Mouse (Mus musculus) embryonic facial prominence, embryonic 15.5 days (tissue): ENCODE results near the gene Sptbn4. TPM values are rescaled to one million over a fixed set of nuclear protein-coding genes. Genes with fewer than 3 reads are reported as not detected.
A peak's percentile ranks its signal among the peaks of the same experiment; 100 is the strongest.

ENCODE experiments used
- ATAC-seq: fragments of 200-750 bp; cut with Nextera tagmentation; 2 replicates; pipeline ENCODE4 v1.8.0; 2017; ENCODE audit warnings: low read depth, moderate TSS enrichment; ENCODE audit not compliant: insufficient number of reproducible peaks, low FRiP score, low TSS enrichment
- H3K27ac ChIP-seq: fragments of 300-500 bp; sonication (generic); replicated peaks from 2 replicates; pipeline ENCODE4 v1.5.1; 2015; ENCODE audit warnings: mild to moderate bottlenecking, inconsistent platforms
- H3K27me3 ChIP-seq: fragments of 300-500 bp; sonication (generic); 2 replicates; pipeline ENCODE4 v1.6.1; 2015; ENCODE audit warnings: inconsistent platforms
- H3K36me3 ChIP-seq: fragments of 300-500 bp; sonication (generic); 2 replicates; pipeline ENCODE4 v1.6.1; 2015; ENCODE audit warnings: mild to moderate bottlenecking, inconsistent platforms
- H3K4me1 ChIP-seq: fragments of 300-500 bp; sonication (generic); 2 replicates; pipeline ENCODE4 v1.6.1; 2015; ENCODE audit warnings: inconsistent platforms
- H3K4me2 ChIP-seq: fragments of 300-500 bp; sonication (generic); replicated peaks from 2 replicates; pipeline ENCODE4 v1.6.1; 2015; ENCODE audit warnings: mild to moderate bottlenecking, inconsistent platforms
- H3K4me3 ChIP-seq: fragments of 300-500 bp; sonication (generic); replicated peaks from 2 replicates; pipeline ENCODE4 v1.5.1; 2015; ENCODE audit warnings: mild to moderate bottlenecking, inconsistent platforms
- H3K9ac ChIP-seq: fragments of 300-500 bp; sonication (generic); 2 replicates; pipeline ENCODE4 v1.6.1; 2015; ENCODE audit warnings: inconsistent platforms
- H3K9me3 ChIP-seq: fragments of 300-500 bp; sonication (generic); replicated peaks from 2 replicates; pipeline ENCODE4 v1.6.1; 2016; ENCODE audit warnings: inconsistent platforms
- WGBS: fragments of 180-500 bp; shearing (Covaris S2); methylation state at CpG from one replicate; pipeline ENCODE4 v1.1.7; 2015; 5-methylcytosine and 5-hydroxymethylcytosine counted together
- polyA plus RNA-seq: library from polyadenylated mRNA; unstranded; fragments of >200 nt; fragmentation: Nextera tagmentation; extraction: Ambion mirVana; gene quantifications from 2 replicates; pipeline ENCODE4 v1.2.1, GENCODE M21; 2015

Sptbn4 gene
- polyA plus RNA-seq, 1 experiment from 2014 or later = 0.85 TPM

DNA sequence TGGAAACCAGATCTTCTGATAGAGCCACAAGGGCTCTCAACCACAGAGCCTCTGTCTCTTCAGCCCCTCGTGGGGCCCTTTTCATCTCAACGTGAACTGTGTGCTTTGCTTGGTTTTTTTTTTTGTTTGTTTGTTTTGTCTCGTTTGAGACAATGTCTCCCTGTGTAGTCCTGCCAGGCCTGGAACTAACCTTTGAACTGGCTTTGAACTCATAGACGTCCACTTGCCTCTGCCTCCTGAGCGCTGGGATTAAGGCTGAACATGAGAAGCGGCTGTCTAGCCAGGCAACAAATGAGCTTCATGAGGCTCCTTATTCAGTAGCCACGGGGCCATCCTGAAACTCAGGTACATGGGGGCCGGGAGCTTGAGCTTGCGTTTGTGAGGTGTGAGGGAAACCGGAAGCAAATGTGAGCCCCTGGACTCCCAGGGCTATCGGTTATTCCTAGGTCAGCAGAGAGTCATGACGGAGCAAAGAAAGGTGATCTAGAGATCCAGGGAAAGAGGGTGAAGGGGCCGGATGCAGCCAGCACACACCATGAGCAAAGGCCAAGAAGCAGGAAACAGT, 4.8 kb upstream of the Sptbn4 start:
- no peak overlapping the region for H3K4me2 ChIP-seq
- no peaks in the 10 kb centered on the region for H3K27me3 ChIP-seq
- 52% methylated on average over 13 of the region's 13 CpGs for WGBS
- H3K9ac ChIP-seq = no peak overlapping the region
- ATAC-seq = no peak
- H3K4me1 ChIP-seq = peaks cover 14% of the 10 kb centered on the region
- H3K27ac ChIP-seq = no peak overlapping the region
- H3K9me3 ChIP-seq = no peaks in the 10 kb centered on the region
- no peak overlapping the region for H3K4me3 ChIP-seq
- H3K36me3 ChIP-seq = no peaks in the 10 kb centered on the region

DNA sequence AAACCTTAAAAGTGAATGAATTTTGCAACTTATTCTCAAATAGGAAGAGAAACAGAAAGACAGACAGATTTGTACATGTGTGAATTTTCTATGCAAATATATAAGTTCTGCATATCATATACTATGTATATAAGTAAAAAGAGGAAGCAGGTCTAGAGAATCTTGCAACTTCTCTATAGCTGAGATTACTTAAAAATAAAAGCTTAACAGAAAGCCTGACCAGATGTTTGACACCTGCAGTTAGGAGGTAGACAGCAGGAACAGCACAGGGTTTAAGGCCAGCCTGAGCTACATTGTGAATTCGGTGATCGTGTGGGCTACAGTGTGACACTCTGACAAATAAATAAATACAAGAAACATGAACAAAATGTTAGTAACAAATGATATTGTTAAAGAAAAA, 3.9 kb upstream of the Sptbn4 start:
- H3K36me3 ChIP-seq = no peaks in the 10 kb centered on the region
- H3K4me3 ChIP-seq = no peak overlapping the region
- H3K4me2 ChIP-seq = no peak overlapping the region
- no peak overlapping the region for H3K9ac ChIP-seq
- H3K27me3 ChIP-seq = peaks cover 4% of the 10 kb centered on the region
- H3K27ac ChIP-seq = no peak overlapping the region
- 96% methylated on average over 2 of the region's 2 CpGs for WGBS
- no peaks in the 10 kb centered on the region for H3K9me3 ChIP-seq
- H3K4me1 ChIP-seq = peaks cover 20% of the 10 kb centered on the region
- ATAC-seq = no peak

DNA sequence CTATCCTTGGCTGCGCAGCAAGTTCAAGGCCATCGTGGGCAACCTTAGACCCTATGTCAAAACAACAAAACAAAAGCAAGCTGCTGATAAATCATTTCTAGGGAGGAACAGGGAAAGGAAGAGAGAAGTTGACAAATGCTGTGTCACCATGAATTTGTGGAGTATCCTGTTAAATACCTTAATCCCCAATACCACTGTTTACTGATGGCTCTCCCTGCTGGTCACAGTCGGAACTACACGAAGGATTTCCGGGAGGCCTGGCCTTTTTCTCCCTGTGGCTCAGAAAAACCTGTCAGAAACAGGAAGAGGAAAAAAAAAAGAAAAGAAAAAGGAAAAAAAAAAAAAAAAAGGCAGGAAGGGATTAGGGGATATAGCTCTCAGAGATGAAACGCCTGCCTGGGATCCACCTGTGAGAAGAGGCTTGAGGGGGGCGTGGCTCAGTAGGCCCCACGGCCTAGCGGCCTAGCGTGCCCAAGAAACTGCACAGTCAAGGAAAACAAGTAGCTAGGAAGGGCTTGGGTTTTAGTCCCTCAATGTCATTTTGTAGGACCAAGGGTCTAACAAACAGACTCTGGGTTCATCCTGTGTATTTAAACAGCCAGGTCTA, 1.9 kb upstream of the Sptbn4 start:
- ATAC-seq = no peak
- Histone ChIP-seq H3K36me3 (no peaks in the 10 kb centered on the region), H3K9ac (no peak overlapping the region), H3K27me3 (peaks cover 22% of the 10 kb centered on the region), H3K4me2 (no peak overlapping the region), H3K4me3 (no peak overlapping the region), H3K4me1 (peaks cover 28% of the 10 kb centered on the region), H3K9me3 (no peaks in the 10 kb centered on the region), H3K27ac (no peak overlapping the region)
- 61% methylated on average over 10 of the region's 10 CpGs for WGBS

- H3K4me3 ChIP-seq = peak overlapping the region; percentile 61
- ATAC-seq = no peak
- H3K9ac ChIP-seq = peak overlapping the region; percentile 63; the same call in 1 of the 2 replicates
- 53% methylated on average over 15 of the region's 15 CpGs for WGBS
- H3K36me3 ChIP-seq = no peaks in the 10 kb centered on the region
- no peak overlapping the region for H3K27ac ChIP-seq
- H3K27me3 ChIP-seq = peaks cover 24% of the 10 kb centered on the region
- no peaks in the 10 kb centered on the region for H3K9me3 ChIP-seq
- H3K4me2 ChIP-seq = peak overlapping the region; percentile 92
- peaks cover 28% of the 10 kb centered on the region for H3K4me1 ChIP-seq
These were observed 1.1 kb upstream of the Sptbn4 start for GRCm38 (mm10) chr7:27448421-27449206.

DNA sequence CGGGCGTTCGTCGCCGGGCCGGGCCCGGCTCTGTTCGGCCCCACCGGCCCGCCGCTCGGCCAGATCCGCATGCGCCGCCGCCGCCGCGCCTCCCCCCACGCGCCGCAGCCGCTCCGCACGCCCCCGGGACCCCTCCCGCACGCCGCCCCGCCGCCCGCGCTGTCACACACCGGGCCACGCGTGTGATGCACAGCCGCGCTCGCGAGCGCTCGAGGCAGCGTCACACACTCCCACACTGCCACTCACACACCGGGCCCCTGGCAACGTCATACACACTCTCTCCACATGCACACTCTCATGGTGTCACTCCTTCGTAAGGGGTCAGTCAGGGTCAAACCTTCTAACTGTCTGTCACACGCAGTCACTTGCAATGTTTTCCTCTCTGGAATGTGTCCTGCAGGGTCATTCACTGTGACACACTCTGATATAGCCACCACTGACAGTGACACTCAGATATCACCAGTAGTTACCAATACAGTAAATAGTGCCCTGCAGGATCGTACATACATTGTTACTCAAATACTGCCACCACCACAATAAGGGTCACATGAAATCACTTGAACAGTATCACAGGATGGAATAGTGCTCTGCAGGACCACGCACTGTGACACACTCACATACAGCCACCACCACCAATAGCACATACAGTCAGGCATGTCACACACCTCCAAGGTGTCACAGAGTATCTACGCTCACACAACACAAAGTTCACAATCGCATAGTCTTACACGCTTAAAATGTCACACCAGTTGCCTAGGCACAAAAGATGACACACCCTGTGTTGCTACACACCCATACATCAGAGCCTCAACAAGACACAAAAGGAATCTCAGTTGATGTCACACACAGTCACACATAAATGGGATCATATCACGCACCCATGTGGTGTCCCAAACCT, 716 bp downstream of the Sptbn4 start:
- Histone ChIP-seq H3K27ac (no peak overlapping the region), H3K9me3 (no peaks in the 10 kb centered on the region), H3K27me3 (peaks cover 24% of the 10 kb centered on the region), H3K4me3 (peak overlapping the region; percentile 61), H3K4me2 (peak overlapping the region; percentile 94), H3K36me3 (no peaks in the 10 kb centered on the region), H3K4me1 (peaks cover 28% of the 10 kb centered on the region), H3K9ac (peak overlapping the region; percentile 56)
- no peak for ATAC-seq
- 8% methylated on average over 50 of the region's 53 CpGs for WGBS

- Histone ChIP-seq H3K36me3 (no peaks in the 10 kb centered on the region), H3K27ac (no peak overlapping the region), H3K4me2 (peak overlapping the region; percentile 94), H3K4me1 (peaks cover 28% of the 10 kb centered on the region), H3K9me3 (no peaks in the 10 kb centered on the region), H3K4me3 (peak overlapping the region; percentile 49), H3K9ac (peak overlapping the region; percentile 56), H3K27me3 (peaks cover 24% of the 10 kb centered on the region)
- ATAC-seq = no peak
- WGBS = 4% methylated on average over 18 of the region's 18 CpGs
These were observed 1.4 kb downstream of the Sptbn4 start for GRCm38 (mm10) chr7:27446051-27446450.

DNA sequence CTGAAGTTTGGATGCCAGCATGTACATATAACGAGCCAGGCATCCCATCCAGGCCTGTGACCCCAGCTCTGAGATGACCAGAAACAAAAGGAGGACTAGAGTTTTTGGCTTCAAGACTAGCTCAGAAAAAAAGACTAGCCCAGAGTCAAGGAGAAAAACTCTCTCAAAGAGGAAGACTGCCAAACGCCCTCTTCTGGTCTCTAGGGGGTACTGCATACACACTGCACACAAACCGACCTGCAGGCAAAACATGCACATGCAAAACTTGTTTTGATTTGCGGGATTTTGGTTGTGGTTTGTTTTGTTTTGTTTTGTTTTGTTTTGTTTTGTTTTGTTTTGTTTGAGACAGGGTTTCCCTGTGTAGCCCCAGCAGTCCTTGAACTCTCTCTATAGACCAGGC, 7.5 kb downstream of the Sptbn4 start:
- Histone ChIP-seq H3K4me1 (no peaks in the 10 kb centered on the region), H3K36me3 (no peaks in the 10 kb centered on the region), H3K27me3 (0 out of 2 replicates have a peak, but pooled peaks cover 8% of the 10 kb centered on the region), H3K4me2 (no peak overlapping the region), H3K4me3 (no peak overlapping the region), H3K9me3 (no peaks in the 10 kb centered on the region), H3K27ac (no peak overlapping the region), H3K9ac (no peak overlapping the region)
- no peak for ATAC-seq
- WGBS = 75% methylated on average over 4 of the region's 4 CpGs

- H3K9me3 ChIP-seq = no peaks in the 10 kb centered on the region
- no peaks in the 10 kb centered on the region for H3K4me1 ChIP-seq
- 55% methylated on average over 5 of the region's 5 CpGs for WGBS
- H3K27ac ChIP-seq = no peak overlapping the region
- H3K36me3 ChIP-seq = no peaks in the 10 kb centered on the region
- no peak overlapping the region for H3K4me2 ChIP-seq
- H3K9ac ChIP-seq = no peak overlapping the region
- ATAC-seq = no peak
- peaks cover 13% of the 10 kb centered on the region for H3K27me3 ChIP-seq
- H3K4me3 ChIP-seq = no peak overlapping the region
These were observed 9.9 kb downstream of the Sptbn4 start for GRCm38 (mm10) chr7:27437544-27437943.

GRCm38 (mm10) chr7:27433794-27434193, 13.7 kb downstream of the Sptbn4 start:
- ATAC-seq = no peak
- H3K36me3 ChIP-seq = no peaks in the 10 kb centered on the region
- no peak overlapping the region for H3K9ac ChIP-seq
- H3K9me3 ChIP-seq = no peaks in the 10 kb centered on the region; the same call in 1 of the 2 replicates
- no peak overlapping the region for H3K4me2 ChIP-seq
- no peaks in the 10 kb centered on the region for H3K4me1 ChIP-seq
- no peak overlapping the region for H3K4me3 ChIP-seq
- no peak overlapping the region for H3K27ac ChIP-seq
- peaks cover 13% of the 10 kb centered on the region for H3K27me3 ChIP-seq
- WGBS = 14% methylated on average over 10 of the region's 10 CpGs

- no peak overlapping the region for H3K27ac ChIP-seq
- peaks cover 13% of the 10 kb centered on the region for H3K27me3 ChIP-seq
- H3K36me3 ChIP-seq = no peaks in the 10 kb centered on the region
- H3K4me2 ChIP-seq = no peak overlapping the region
- 30% methylated on average over 10 of the region's 10 CpGs for WGBS
- ATAC-seq = no peak
- no peak overlapping the region for H3K4me3 ChIP-seq
- H3K4me1 ChIP-seq = no peaks in the 10 kb centered on the region
- no peak overlapping the region for H3K9ac ChIP-seq
- no peaks in the 10 kb centered on the region; the same call in 1 of the 2 replicates for H3K9me3 ChIP-seq
These were observed 14.1 kb downstream of the Sptbn4 start for GRCm38 (mm10) chr7:27433349-27433748.

GRCm38 (mm10) chr7:27429135-27429534, 18.4 kb downstream of the Sptbn4 start:
- Histone ChIP-seq H3K4me2 (no peak overlapping the region), H3K36me3 (no peaks in the 10 kb centered on the region), H3K27me3 (peaks cover 8% of the 10 kb centered on the region), H3K9ac (no peak overlapping the region), H3K9me3 (no peaks in the 10 kb centered on the region; the same call in 1 of the 2 replicates), H3K4me3 (no peak overlapping the region), H3K27ac (no peak overlapping the region), H3K4me1 (no peaks in the 10 kb centered on the region)
- WGBS = 61% methylated on average over 2 of the region's 2 CpGs
- ATAC-seq = no peak
